Mouse (Mus musculus): ENCODE data around the gene Rarres1.

Gene Rarres1

DNA sequence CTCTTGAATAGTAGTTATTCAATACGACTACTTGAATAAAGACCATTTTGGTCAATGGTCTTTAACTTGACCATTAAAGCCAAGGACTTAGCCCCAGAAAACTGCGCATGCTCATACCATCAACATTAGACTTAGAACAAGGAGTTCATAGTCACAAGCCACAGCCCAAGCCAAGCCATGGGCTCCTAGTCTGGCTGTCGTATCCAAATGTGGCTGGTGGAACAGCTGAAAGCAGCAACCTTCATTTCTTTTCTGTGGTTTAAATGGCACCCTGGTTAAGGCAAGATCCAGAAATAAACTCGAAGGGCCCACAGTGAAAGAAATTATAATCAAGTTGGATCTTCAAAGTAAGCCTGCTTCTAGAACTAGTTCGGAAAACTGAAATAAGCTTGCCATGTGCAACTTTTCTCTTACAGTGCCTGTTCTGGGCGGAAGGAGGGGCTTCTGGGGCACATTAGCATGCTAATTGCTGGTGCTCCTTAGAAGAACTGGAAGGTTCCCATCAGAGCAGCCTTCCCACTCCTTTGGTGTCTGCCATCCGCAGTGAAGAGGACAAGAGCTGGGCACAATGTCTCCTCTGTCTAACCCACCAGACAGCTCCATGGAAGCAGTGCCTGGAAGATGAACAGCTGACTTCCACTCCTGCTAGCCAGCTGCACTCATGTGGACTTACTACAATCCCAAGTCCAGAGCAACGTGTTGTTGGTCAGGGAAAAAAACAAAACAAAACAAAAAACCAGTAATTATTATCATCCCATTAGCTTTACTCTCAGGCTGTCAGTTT, 23.0 kb downstream of the Rarres1 start:
- DNase-seq (ENCODE audit: low spot score), result no peak

DNA sequence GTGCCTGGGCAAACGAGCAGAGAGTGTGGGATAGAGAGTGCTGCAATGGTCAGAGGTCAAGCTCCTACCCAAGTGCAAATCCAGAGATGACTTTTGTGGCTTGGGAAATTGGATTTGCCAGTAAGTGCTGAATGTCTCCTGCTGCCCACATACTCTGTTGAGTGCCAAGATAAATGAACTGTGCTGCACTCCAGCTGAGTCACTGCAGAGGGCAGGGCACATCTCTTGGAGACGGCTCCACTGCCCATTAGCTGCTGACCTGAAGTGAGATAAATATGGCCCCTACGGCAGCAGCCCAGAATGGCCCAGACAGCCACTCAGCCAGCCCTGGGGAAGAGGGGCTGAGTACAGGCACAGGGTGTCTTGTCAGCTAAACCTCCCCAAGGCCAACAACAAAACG, 25.2 kb downstream of the Rarres1 start:
- DNase-seq (ENCODE audit: low spot score), result no peak

GRCm38 (mm10) chr3:67485233-67485632, 30.1 kb downstream of the Rarres1 start:
- DNase-seq (ENCODE audit: low spot score), result no peak

GRCm38 (mm10) chr3:67482400-67482799, 32.9 kb downstream of the Rarres1 start:
- DNase-seq (ENCODE audit: low spot score), result no peak

DNA sequence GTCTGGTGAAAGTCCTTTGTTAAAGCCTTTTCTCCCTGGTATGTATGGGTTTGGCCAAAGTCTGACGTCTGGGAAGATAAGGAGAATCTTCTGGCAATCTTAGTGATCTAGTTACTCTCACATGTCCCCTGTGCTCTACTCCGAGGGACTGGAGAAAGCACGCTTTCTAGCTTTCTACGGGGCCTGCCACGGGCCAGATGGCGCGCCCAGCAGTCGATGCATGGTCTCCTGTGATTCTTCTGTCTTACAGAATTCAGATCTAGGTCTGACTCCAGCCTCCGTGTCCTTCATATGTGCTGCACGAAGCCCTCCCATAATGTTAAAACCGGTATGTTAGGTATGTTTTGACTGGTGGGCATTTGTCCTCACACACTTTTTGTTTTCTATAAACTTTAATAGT, 35.5 kb downstream of the Rarres1 start:
- DNase-seq (ENCODE audit: low spot score), result no peak

- DNase-seq (ENCODE audit: low spot score), result no peak
These were observed 41.9 kb downstream of the Rarres1 start for GRCm38 (mm10) chr3:67473438-67473837.

DNA sequence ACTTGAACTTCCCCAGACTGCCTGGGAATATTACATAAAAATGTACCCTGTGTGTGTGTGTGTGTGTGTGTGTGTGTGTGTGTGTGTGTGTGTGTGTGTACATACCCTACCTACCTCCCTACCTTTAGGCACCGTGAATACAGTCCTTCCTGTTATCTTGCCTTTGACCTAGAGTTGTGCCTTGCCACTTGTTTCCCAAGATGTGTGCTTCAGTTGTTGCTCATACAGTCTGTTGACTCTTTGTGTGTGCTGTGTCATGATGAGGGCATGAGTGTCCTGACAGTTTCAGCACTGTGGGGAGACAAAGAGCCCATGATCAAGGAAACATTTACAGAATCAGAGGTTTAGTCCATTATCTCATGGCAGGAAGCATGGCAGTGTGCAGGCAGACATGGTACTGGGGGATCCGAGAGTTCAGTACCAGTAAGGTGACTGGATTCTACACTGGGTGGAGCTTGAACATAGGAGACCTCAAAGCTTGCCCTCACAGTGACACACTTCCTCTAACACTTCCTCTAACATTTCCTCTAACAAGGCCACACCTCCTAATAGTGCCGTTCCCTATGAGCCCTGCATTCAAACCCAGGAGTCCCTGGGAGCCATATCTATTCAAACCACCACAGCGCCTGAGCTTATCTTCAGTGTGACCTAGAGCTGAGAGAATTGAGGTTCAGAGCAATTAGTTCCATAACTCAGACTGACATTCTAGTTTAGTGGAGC, 43.8 kb downstream of the Rarres1 start:
- no peak for DNase-seq (ENCODE audit: low spot score)

- DNase-seq (ENCODE audit: low spot score), result no peak
These were observed 48.0 kb downstream of the Rarres1 start for GRCm38 (mm10) chr3:67467281-67467680.

GRCm38 (mm10) chr3:67466576-67466975, 48.7 kb downstream of the Rarres1 start:
- no peak for DNase-seq (ENCODE audit: low spot score)

DNA sequence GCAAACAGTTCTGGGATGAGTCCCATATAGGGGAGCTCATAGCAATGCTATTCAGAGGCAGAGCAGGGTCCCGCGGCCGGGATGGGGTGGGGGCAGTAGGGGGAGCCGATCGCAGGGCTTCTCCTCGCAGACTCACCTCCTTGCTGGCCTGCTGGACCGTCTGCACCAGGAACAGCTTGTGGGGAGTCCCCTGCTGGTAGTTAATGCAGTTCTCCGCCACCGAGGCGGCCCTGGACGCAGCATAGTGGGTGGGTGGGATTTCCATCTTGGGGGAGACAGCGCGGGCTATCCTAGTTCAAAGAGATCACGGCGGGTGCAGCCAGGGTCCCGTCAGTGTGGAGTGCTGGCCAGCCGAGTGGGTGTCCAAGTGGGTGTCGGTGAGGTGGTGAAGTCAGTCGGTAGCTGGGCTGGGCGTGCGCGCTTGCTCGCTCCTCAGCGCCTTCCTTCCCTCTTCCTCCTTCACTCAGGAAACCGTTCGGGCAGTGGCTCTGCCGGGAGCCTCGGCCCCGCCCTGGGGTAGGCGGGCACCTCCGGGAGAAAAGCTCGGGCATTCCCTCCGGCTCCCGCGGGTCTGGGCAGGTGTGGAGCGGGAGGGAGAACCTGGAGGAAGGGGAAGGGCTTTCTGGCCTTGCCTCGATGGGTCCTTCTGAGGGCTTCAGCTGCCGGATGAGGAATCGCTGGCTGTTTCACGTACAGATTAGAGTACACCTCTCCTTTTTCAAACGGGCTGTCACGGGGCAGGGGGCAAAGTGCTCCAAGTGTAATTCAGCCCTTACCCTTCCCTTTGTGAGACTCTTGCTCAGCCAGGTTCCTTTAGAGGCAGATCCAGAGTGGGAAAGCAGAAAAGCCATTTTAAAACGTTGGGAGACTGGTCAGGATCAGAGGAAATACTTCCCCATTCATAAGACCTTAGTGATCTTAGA, 51.6 kb downstream of the Rarres1 start, which contains the start of gene Lxn:
Gene Lxn (minus strand): TSS at position 477 of the 923 bp plus-strand sequence.
- DNase-seq (ENCODE audit: low spot score), result peak; percentile 71

- peak; percentile 46 for DNase-seq (ENCODE audit: low spot score)
These were observed 52.3 kb downstream of the Rarres1 start for GRCm38 (mm10) chr3:67463001-67463400.

DNA sequence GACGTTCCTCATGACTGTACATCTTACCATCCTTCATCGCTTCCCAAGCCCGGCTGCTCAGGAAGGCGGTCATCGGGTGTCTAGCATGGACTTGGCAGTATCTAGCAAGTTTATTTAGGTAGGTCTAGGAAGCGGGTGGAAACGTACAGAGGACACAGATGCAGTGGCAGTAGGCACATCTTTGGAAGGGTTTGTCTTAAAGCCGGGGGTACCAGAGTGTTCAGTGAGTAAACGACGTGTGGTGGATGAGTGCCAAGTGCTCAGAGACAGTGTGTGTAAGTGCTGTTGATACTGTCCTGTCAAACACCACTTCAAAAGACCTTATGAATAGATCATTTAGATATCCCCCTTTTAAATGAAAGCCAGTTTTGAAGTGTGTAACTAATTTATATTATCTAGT, 52.7 kb downstream of the Rarres1 start:
- DNase-seq (ENCODE audit: low spot score), result peak; percentile 18

DNA sequence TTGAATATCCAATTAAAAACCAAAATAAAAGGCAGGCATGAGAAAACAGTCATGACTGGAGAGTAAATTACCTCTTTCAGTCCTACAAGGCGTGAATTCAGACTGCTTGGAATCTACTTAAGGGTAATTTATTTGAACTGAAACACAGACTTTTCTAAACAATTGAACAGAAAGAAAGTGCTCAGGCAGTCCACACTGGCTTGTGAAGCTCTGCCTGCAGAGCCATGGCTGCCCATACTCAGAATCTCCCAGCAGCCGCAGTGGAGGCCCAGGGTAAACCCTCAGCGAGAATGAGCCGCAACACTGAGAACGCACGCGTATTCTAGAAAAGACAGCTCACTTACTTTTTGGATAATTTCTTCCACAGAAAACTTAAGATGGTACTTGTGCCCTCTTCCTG, 53.3 kb downstream of the Rarres1 start:
- no peak for DNase-seq (ENCODE audit: low spot score)

GRCm38 (mm10) chr3:67459881-67460280, 55.4 kb downstream of the Rarres1 start:
- no peak for DNase-seq (ENCODE audit: low spot score)

- DNase-seq (ENCODE audit: low spot score), result no peak
These were observed 64.6 kb downstream of the Rarres1 start for GRCm38 (mm10) chr3:67450601-67451210.

- no peak for DNase-seq (ENCODE audit: low spot score)
These were observed 65.7 kb downstream of the Rarres1 start for GRCm38 (mm10) chr3:67449660-67450059.

GRCm38 (mm10) chr3:67447143-67447542, 68.2 kb downstream of the Rarres1 start:
- DNase-seq (ENCODE audit: low spot score), result no peak

DNA sequence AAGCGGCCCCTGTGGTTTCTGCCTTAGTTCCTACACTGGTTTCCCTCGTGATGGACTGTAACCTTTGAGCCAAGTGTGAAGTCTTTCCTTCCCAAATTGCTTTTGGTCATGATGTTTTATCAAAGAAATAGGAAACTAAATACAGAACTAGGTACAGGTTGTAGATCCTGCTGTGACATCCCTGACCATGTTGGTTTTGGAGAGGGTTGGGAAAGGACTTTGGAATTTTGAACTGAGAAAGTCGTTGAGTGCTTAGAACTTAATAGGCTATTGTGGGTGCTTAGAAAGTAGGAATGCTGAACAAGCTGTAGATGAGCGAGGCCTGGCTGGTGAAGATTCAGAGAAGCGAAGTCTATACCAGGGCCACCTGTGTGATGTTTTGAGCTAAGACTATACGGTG, 81.3 kb downstream of the Rarres1 start:
- DNase-seq (ENCODE audit: low spot score), result no peak

DNA sequence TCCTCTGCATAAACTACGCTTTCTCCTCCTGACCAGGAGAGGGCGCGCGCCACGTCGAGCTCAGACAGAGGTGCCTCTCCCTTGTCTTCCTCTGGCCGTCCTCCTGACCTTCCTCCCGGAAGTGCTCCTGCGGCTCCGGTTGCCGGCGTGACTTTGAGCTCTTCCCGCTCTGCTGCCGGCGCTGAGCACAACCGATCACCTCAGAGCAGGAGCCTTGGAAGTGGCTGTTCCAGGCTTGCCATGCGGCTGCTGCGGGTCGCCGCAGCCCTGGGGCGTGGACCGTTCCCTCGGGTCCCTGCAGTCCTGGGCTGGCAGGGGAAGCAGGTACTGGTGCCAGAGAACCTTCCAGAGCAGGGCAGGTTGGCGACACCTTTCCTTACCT, 85.3 kb downstream of the Rarres1 start, which contains the start of gene Gfm1:
Gene Gfm1 (plus strand): TSS at position 98 of the 382 bp plus-strand sequence.
- peak; percentile 90 for DNase-seq (ENCODE audit: low spot score)

GRCm38 (mm10) chr3:67429338-67429998, 85.9 kb downstream of the Rarres1 start:
- no peak for DNase-seq (ENCODE audit: low spot score)
